Mouse (Mus musculus) adrenal gland, postnatal 4 days (tissue): ENCODE data around the gene Utp6. TPM values are rescaled to one million over a fixed set of nuclear protein-coding genes. Genes with fewer than 3 reads are reported as not detected.
A peak's percentile ranks its signal among the peaks of the same experiment; 100 is the strongest.

ENCODE experiments used
- DNase-seq, 2 experiments: peaks; one replicate each; pipeline ENCODE4 v3.0.0; 2021 to 2022; ENCODE audit warnings: low spot score in 2 of 2, mixed read lengths in 2 of 2
- total RNA-seq, 2 experiments: library from RNA; stranded (reverse); gene quantifications; 2 replicates each; pipeline ENCODE4 v1.2.3; 2021

Utp6 gene
- total RNA-seq, 2 experiments from 2014 or later = 35.3 to 39.7 TPM

DNA sequence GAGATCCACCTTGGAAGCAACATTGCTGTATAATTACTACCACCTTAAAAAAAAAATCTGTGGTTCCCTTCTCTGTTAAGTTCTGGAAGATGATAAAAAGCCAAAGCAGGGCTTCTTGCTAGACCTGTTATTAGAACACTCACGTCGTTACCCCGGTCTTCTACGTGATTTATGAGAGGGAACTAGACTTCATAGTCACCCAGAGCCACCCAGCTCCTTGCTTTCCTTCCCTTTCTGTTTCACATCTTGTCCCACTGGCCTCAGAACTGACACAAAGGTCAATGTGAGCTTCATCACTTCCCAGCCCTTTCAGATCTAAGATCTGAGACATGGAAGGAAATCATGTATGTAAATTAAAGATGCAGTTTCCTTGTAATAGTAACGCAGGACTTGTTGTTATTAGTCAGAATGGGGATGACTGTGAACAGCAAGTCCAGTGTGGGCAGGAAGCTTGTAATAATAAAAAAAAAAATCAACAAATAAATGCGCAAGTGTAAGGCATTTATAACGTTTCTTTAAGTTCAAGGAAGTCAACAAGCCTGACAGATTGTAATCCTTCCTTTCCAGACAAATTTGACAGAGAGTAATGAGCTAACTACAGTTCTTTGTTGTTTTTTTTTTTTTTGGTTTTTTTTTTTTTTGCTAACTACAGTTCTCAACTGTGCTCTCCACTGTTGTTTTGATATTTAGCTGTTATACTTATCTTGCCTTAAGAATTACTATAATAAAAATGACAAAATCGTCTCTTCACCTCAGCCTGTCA lies 1.2 kb upstream of the Utp6 start:
- DNase-seq = no peak

GRCm38 (mm10) chr11:79962877-79963183 lies 640 bp upstream of the Utp6 start:
- DNase-seq = no peak

- no peak for DNase-seq
Measured at GRCm38 (mm10) chr11:79961346-79962124, 655 bp downstream of the Utp6 start.

DNA sequence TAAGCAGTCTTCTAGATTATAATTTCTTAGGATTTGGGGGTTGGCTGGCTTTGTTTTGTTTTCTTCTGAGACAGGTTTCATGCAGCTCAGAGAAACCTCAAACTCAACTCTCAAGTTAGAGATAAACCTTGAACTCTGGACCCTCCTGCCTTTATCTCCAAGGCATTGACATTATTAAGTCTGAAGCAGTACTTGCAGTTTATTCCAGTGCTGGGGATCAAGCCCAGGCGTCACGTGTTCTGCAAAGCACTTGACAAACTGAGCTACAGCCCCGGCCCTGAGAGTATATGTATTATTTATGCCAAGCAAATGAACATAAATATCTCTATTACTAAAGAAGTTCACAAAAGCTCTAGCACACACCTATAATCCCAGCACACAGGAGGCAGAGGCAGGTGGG lies 14.9 kb downstream of the Utp6 start:
- no peak for DNase-seq

DNA sequence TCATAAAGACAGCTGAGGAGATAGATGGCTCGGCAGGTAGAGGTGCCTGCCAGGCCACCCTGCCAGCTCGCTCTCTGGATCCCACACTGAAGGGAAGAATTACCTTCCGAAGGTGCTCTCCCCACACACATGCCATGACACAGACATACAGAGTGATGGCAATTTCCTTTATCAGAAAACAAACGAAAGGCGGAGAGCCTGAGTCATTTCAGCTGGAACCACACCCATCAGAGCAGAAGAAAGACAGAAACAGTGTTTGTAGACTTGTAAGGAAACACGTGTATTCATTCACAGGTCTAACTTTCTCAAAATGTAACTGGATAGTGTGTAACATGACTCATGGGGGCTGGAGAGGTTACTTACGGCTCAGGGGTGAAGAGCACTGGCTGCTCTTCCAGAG lies 18.6 kb downstream of the Utp6 start:
- no peak for DNase-seq

GRCm38 (mm10) chr11:79943136-79943535 lies 19.1 kb downstream of the Utp6 start:
- no peak for DNase-seq

DNA sequence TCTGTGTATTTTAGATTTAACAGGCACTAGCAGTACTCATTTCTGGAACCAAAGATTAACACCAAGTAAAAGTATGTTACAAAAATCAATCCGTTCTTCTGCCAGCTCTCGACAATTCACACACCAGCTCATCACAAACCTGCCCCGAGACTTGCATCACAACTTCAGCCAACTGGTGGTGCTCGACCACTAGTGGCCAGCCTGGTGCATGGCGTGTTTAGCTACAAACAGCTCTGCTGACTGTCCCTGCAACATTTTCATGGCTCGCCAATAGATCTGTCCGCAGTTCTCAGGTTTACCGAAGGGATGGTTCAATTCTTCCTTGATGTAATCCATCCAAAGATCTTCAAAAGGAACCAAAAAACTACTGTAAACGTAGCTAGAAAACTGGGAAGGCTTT lies 26.4 kb downstream of the Utp6 start:
- DNase-seq = no peak

DNA sequence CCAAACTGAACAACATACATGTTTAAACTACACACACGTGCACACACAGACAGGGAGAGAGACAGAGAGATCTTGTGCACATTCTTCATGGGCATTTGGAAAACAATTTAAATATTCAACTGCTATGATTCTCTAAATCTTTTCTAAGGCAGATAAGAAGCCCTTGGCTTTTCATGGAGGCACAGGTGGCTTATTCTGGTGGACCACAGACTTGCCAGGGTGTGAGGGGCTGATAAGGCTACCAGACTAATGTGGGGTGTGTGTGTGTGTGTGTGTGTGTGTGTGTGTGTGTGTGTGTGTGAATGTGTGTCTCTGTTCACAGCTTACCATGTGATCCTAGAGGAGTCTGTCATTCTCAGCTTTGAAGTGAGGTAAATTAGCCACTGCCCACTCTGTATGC lies 39.4 kb downstream of the Utp6 start:
- no peak for DNase-seq

DNA sequence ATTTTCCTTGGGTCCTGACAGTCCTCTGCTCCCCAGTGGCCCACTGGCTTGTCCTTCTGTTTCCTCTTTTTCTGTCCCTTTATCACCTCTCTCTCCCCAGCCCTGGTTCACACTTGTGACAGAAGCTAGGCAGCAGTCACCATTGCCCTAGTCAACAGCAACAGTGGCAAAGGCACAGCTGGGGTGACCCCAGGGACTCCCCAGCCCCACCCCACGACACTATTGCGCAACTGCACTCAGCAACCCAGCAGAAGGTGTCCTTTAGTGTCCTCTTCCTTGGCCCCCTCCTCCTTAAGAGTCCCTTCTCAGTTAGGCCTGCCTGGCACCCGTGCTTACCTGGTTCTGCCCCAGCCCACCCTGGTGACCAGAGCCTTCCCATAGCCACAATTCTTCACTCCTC lies 40.0 kb downstream of the Utp6 start:
- no peak for DNase-seq

- DNase-seq = no peak
Measured at GRCm38 (mm10) chr11:79920505-79921025, 41.6 kb downstream of the Utp6 start.

GRCm38 (mm10) chr11:79919685-79920504 lies 42.3 kb downstream of the Utp6 start:
- peak; percentile 44 to 65 for DNase-seq

DNA sequence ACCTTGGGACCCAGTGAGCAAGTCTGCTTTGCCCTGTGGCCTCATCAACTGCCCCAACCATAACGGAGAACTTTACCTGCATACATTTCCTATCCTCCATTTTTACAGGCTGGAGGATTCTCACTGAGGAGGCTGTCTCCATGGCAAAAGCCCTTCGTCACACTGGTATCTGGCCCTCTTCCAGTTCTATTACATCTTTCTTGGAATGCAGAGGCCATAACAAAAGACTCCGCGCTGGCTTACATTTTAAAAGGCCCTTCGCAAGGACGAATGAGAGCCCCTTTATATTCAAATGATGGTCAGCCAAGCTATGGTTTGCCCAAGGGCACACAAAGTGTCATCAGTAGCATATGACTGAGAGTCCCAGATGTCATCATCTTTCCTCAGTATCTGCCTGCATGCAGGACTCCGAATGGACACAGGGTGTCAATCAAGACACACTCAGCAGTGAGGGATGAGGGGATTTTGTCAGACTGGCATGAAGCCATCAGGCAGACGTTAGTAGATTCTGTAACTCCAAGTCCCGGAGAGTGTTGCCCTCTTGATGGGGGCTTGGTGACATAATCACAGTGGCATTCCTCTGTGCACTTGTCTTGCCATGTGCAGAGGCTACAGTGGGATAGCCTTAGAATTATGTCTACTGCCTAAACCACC lies 46.4 kb downstream of the Utp6 start:
- DNase-seq = no peak

GRCm38 (mm10) chr11:79908600-79909483 lies 53.3 kb downstream of the Utp6 start:
- DNase-seq = no peak

DNA sequence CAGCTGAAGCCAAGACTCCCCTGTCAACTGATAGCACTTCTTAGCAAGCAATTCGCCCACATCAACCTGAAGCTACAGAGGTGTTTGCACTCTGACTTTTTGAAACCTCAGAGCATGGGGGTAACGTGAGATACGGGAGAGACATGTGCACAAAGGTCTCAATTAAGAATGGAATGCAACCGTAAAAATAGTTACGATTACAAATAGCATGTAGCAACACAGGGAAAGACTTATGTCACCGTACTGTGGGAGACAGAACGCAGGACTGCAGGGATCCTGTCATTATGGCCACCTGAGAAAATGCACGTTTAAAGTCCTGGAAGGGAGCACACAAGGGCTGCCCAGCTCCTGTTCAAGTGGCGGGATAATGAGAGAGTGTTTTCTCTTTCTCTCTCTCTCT lies 55.3 kb downstream of the Utp6 start:
- no peak for DNase-seq

DNA sequence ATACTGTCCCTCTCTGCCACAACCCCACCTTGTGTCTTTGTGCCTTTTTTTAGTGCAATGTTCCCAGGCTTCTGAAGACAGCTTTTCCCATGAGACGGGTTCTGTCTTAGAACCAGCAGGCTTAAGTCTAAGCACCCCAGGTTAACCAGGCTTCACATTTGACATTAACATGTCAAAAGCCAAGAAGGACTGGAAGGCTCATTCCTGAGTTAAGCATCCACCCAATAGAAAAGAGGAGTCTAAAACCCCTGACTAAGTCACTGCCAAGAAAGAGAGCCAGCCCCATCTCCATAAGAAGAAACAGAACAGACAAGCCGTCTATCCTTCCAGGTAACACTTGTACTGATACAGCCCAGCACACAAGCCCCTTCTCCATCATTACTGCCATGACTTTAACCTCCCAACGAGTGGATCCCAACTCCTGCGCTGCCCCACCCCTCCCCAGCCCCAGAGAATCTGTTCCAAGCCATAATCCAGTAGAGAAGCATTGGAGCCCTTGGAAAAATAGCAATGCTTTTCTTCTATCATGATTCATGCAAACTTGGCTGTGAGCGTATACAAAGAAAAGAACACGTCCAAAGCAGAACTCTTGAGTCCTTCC lies 59.2 kb downstream of the Utp6 start:
- no peak for DNase-seq

DNA sequence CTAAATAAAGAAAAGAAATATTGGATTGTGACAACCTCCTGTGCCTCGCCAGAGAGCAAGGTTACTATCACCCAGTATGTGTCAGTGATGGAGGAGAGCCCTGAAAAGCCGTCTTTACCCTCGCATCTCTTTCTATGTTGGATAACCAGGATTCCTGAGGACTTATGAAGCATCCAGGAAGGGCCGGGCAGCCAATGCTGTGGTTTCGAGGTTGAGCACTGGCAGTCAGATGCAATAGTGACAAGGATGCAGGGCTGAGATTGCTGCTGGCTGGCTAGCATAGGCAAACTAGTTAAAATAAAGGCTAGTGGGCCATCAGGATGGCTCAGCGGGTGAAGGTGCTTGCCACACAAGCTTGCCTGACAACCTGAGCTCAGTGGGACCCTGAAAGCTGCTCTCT lies 61.0 kb downstream of the Utp6 start:
- DNase-seq = no peak

GRCm38 (mm10) chr11:79892259-79892658 lies 69.9 kb downstream of the Utp6 start:
- no peak for DNase-seq

DNA sequence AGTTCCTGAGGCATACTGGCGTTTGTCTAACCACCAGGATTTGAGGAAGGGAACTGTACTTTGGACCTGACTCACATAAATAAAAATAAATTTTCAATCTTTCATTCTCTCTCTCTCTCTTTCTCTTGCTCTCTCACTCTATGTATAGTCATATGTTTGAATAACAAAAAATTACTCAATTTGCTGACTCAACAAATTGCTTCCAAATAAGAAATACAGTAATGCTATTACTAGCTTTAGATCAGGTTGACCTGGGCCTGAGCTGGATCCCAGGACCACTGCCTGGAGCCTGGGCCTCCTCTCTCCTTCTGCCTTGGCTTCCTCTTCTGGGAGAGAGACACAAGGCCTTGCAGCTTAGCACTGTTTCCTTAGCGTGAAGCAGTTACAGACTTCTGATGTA lies 71.4 kb downstream of the Utp6 start:
- DNase-seq = no peak

- no peak for DNase-seq
Measured at GRCm38 (mm10) chr11:79886961-79887360, 75.2 kb downstream of the Utp6 start.

DNA sequence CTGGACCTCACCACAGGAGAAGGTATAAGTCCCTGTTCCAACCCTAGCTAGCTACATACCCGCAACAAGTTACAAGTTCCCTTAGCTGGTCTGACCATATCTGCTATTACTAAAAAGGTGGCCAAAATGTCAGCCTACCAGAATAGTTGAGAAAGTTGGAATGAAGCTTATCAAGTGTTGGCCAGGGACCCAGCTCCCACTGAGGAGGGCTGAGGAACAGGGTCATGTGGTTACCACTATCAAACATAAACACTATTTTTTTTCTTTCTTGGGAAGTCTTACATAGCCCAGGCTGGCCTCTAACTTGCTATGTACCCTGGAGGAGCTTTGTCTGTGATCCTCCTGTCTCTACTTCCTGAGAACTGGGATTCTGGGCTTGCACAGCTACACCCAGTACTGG lies 75.8 kb downstream of the Utp6 start:
- DNase-seq = no peak
